Mouse (Mus musculus) cerebellum, postnatal 36 days (tissue): ENCODE results near the gene Slc29a2.
A peak's percentile ranks its signal among the peaks of the same experiment; 100 is the strongest.

Experiments used
- DNase-seq, 2 experiments: peaks; one replicate each; pipeline ENCODE4 v3.0.0; 2021 to 2022; ENCODE audit warnings: mixed read lengths in 2 of 2

The Slc29a2 gene

DNA sequence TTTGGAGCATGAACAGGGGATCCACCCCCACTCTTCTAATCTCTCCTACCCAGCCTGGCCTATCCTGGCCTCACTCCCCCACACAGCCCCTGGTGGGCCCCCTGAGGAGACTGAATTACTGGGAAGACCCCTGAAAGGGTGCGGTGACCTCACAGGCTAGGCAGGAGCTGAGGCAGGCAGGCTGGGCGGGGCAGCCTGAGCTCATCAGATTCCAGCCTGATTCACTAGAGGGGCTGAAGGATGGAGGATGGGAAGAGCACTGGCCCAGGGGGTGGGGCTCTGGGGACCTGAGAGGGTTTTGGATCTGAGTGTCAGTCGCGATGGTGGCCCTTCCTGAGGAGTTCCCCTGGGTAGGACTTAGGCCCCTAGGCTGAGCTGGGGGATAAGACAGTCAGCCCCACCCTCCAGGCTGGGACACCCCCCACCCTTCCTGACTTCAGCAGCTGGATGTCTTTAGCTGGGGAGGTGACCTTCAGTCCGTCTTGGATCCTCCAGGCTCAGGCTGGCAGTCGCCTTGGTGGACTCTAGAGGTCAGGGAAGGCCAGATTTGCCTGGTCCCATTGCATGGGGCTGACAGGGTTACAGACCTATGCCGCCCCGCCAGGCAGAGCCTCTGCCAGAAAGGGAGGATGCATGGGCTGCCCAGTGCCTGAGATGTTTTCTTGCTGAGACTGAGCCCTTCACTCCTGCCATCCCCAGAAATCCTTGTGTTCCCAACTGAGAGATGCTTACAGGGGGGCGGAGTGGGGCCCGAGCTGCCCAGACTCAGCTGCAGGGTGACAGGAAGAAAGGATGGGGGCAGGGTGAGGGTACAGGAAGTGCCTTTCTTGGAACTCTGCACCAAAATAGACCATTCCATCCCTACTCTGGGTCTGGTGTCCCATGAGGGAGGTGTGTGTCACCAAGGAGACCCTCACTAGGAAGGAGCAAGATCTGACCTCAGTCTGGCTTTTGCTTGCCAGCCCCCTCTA, 35.4 kb downstream of the Slc29a2 start:
- no peak for DNase-seq

DNA sequence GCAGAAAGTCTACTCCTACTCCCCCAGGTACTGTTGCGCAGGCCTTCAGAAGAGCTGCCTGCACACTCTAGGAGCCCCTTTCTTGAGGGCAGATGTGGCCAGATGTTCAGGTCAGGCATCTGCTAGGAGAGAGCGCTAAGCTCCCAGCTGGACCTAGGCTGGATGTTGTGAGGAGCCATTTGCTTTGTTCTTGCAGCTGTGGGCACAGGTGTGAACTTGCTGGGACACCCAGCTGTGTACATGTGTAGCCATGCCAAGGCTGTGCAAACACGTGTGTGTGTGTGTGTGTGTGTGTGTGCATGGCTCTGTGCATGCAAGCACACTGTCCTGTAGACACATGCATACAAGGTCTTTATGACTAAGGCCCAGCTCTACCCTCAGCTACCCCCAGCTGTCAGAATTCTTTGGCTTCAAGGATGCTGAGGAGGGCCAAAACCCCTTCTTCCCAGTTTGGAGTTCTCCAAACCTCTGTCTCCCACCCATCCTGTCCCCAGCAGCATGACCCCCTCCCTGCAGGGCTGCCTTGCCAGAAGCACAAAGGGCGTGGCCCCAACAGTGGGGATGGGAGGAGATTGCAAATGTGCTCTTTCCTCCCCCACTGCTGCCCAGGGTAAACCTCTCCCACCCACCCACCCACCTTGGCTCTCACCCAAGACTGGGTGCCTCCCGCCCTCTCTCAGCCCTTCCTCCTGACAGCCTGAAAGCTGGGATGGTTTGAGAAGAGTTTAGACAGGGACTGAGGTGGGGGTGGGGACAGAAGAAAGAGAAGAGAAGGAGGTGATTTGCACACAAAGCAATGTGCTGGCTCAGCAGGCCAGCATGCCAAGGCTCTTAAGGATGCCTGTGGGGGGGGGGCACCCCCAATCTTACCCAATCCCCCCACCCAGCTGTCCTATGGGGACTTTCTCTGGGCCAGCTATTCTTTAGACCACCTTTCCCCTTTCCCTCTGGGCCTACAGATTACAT, 37.0 kb downstream of the Slc29a2 start:
- no peak for DNase-seq

DNA sequence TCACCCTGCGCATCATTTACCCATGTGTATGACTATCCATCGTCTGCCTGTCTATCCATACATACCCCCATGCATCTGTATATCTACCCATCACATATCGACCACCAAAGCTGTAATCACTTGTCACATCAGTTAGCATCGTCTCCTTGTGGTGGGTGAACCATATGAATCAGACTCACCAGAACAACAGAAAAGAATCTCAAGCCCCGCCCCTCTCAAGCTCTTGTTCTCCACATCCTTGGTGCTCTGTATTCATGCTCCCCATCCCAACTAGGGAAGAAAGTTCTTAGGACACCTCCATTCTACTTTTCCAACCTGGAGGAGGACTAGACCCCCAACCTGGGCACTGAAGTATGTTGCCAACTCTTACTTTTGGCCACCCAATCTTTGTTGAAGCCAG, 38.4 kb downstream of the Slc29a2 start:
- no peak for DNase-seq

GRCm38 (mm10) chr19:5062446-5062845, 38.8 kb downstream of the Slc29a2 start:
- no peak for DNase-seq

- DNase-seq, result no peak
Measured at GRCm38 (mm10) chr19:5065104-5065503, 41.4 kb downstream of the Slc29a2 start.

- DNase-seq, result no peak
Measured at GRCm38 (mm10) chr19:5067040-5067799, 43.6 kb downstream of the Slc29a2 start.

DNA sequence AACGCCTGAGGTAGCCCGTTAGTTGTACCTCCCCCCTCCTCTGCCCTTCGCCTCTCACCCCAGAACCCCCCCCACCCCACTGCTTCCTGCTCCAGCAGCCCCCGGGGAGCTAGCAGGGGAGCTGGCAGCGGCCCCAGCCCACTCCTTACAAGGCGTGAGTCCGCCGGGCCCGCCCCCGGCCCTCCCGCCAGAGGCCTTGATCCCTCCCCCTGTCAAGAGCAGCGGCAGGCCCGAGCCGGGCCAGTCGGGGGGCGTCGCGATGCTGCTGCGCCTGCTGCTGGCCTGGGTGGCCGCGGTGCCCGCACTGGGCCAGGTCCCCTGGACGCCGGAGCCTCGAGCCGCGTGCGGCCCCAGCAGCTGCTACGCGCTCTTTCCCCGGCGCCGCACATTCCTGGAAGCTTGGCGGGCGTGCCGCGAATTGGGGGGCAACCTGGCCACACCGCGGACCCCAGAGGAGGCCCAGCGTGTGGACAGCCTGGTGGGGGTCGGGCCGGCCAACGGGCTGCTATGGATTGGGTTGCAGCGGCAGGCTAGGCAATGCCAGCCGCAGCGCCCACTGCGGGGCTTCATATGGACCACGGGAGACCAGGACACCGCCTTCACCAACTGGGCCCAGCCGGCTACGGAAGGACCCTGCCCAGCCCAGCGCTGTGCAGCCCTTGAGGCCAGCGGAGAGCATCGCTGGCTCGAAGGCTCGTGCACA, 44.4 kb downstream of the Slc29a2 start, which contains the start of gene Cd248:
Gene Cd248 (plus strand): TSS at position 212 of the 703 bp plus-strand sequence.
- DNase-seq, result no peak

DNA sequence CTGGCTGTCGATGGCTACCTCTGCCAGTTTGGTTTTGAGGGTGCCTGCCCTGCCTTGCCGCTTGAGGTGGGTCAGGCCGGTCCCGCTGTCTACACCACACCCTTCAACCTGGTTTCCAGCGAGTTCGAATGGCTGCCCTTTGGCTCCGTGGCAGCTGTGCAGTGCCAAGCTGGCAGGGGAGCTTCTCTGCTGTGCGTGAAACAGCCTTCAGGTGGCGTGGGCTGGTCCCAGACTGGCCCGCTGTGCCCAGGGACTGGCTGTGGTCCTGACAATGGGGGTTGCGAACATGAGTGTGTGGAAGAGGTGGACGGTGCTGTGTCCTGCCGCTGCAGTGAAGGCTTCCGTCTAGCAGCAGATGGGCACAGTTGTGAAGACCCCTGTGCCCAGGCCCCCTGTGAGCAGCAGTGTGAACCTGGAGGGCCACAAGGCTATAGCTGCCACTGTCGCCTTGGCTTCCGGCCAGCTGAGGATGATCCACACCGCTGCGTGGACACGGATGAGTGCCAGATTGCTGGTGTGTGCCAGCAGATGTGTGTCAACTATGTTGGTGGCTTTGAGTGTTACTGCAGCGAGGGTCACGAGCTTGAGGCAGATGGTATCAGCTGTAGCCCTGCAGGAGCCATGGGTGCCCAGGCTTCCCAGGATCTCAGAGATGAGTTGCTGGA, 45.0 kb downstream of the Slc29a2 start:
- no peak for DNase-seq

DNA sequence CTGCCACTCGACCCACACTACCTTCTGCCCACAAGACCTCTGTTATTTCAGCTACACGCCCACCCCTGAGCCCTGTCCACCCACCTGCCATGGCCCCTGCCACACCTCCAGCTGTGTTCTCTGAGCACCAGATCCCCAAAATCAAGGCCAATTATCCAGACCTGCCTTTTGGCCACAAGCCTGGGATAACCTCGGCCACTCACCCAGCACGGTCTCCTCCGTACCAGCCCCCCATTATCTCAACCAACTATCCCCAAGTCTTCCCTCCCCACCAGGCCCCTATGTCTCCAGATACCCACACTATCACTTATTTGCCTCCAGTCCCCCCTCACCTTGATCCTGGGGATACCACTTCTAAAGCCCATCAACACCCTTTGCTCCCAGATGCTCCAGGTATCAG, 45.8 kb downstream of the Slc29a2 start:
- DNase-seq, result no peak

GRCm38 (mm10) chr19:5069978-5070377, 46.3 kb downstream of the Slc29a2 start:
- DNase-seq, result no peak

GRCm38 (mm10) chr19:5071077-5071476, 47.4 kb downstream of the Slc29a2 start:
- DNase-seq, result no peak

- no peak for DNase-seq
Measured at GRCm38 (mm10) chr19:5071545-5072369, 48.1 kb downstream of the Slc29a2 start.

DNA sequence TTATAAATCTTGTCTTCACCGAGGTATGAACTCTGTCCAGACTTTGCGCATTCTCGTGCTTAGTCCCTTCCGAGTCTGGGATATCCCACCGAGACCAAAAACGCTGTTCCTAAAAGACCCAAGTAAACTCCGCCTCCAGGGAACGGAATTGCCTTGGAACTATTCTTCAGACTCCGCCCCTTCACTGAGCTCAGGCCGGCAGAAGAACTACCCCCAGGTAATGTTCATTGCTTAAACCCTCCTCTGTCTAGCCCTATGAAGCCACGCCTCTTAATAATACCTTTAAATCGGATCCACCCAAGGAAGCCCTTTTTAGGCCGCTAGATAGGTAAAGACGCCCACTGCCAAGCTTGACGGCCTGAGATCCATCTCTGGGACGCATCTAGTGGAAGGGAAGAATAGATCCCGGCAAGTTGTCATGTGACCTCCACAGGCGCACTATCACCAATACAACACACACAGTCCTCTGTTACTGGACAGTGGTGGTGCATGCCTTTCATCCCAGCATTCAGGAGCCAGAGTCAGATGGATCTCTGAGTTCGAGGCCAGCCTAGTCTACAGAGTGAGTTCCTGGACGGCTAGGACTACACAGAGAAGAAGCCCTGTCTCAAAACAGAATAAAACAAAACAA, 48.8 kb downstream of the Slc29a2 start:
- no peak for DNase-seq

DNA sequence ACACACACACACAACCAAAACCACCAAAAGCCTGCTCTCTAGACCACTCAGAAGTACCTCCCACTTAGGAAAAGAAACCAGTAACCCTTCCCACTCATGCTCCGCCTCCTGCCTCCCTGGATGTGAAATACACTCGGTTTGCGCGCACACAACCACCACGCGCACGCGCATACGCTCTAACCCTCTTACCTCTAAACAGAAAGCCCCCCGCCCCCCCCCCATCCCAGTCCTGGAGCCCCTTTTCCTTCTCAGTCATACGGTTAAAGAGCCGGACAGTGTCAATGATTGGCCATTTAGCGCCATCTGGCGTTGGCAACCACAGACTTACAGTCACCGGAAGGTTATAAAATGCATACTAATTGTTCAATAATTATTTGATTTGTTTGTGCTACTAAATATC, 49.4 kb downstream of the Slc29a2 start:
- peak; percentile 65 to 66 for DNase-seq

DNA sequence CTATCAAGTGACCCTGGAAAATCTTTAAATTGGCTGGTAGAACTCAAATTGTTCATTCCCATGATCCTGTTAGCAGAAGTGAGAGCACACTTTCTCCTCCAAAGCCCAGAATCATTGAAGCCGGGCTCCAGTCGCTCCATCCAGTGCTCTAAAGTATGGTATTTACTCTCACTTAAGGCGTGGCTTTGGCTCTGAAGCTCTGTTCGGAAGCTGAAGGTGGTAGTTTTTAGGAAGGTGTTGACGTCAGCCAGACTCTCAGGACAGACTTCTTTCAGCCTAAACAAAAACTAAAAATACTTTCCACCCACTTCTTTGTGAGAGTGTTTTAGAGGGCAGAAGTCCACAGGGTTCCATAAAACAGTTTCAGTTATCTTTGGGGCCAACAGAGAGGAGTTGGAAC, 49.9 kb downstream of the Slc29a2 start:
- DNase-seq, result no peak

GRCm38 (mm10) chr19:5079279-5079678, 55.6 kb downstream of the Slc29a2 start:
- no peak for DNase-seq
